Mouse (Mus musculus): ENCODE results near the gene Ndufa8. TPM values are rescaled to one million over a fixed set of nuclear protein-coding genes. Genes with fewer than 3 reads are reported as not detected.

Gene Ndufa8
- polyA plus RNA-seq, 1 experiment = 59.0 TPM

- no peaks in the 10 kb centered on the region for H3K36me3 ChIP-seq (ENCODE audit: control insufficient read depth, insufficient read depth, low read length, poor library complexity, severe bottlenecking)
- no peaks in the 10 kb centered on the region for H3K4me1 ChIP-seq (ENCODE audit: control insufficient read depth, insufficient read depth, low read length)
- H3K27me3 ChIP-seq (ENCODE audit: control insufficient read depth, insufficient read depth, low read length, poor library complexity, severe bottlenecking) = no peaks in the 10 kb centered on the region
- no peaks in the 10 kb centered on the region for H3K9me3 ChIP-seq (replicated peaks; ENCODE audit: control insufficient read depth, insufficient read depth, low read length, poor library complexity, severe bottlenecking)
- no peak overlapping the region for H3K9ac ChIP-seq (ENCODE audit: low read depth, poor library complexity, severe bottlenecking)
- no peak overlapping the region for H3K4me3 ChIP-seq (ENCODE audit: low read depth, low read length)
- H3K27ac ChIP-seq (ENCODE audit: insufficient read depth, low read length) = no peak overlapping the region
- TF ChIP-seq EP300 (IDR thresholded peaks at IDR 0.05; ENCODE audit: insufficient read depth, low read depth, low read length) (no peak), CTCF (IDR thresholded peaks at IDR 0.05; ENCODE audit: low read depth, low read length) (no peak), POLR2A (IDR thresholded peaks at IDR 0.05; ENCODE audit: insufficient read depth, low read length) (no peak)
Observed at GRCm38 (mm10) chr2:36002188-36002587, 47.0 kb downstream of the Ndufa8 start.

GRCm38 (mm10) chr2:36000390-36000789 is 48.8 kb downstream of the Ndufa8 start:
- no peak overlapping the region for H3K27ac ChIP-seq (ENCODE audit: insufficient read depth, low read length)
- no peaks in the 10 kb centered on the region for H3K27me3 ChIP-seq (ENCODE audit: control insufficient read depth, insufficient read depth, low read length, poor library complexity, severe bottlenecking)
- H3K4me3 ChIP-seq (ENCODE audit: low read depth, low read length) = no peak overlapping the region
- no peaks in the 10 kb centered on the region for H3K4me1 ChIP-seq (ENCODE audit: control insufficient read depth, insufficient read depth, low read length)
- no peaks in the 10 kb centered on the region for H3K9me3 ChIP-seq (replicated peaks; ENCODE audit: control insufficient read depth, insufficient read depth, low read length, poor library complexity, severe bottlenecking)
- no peak overlapping the region for H3K9ac ChIP-seq (ENCODE audit: low read depth, poor library complexity, severe bottlenecking)
- H3K36me3 ChIP-seq (ENCODE audit: control insufficient read depth, insufficient read depth, low read length, poor library complexity, severe bottlenecking) = no peaks in the 10 kb centered on the region
- TF ChIP-seq CTCF (IDR thresholded peaks at IDR 0.05; ENCODE audit: low read depth, low read length) (no peak), EP300 (IDR thresholded peaks at IDR 0.05; ENCODE audit: insufficient read depth, low read depth, low read length) (no peak), POLR2A (IDR thresholded peaks at IDR 0.05; ENCODE audit: insufficient read depth, low read length) (no peak)

DNA sequence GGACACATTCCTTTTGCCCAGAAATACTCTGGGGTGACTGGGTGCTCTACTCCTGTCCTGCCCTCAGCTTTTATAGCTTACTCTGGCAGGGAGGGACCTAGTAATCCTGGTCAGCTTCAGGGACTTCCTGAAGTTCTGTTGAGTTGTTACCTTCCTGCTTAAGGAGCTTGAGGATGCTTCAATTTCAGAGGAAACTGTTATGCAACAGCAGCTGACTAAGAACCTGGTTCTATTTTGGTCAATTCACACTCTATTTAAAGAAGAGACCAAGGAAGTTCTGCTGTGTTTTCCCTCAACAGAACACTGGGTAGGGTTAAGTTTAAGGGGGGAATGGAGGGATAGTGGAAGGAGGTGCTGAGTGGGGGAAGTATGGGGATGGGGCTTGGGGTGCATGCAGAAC is 50.0 kb downstream of the Ndufa8 start:
- no peak overlapping the region for H3K4me3 ChIP-seq (ENCODE audit: low read depth, low read length)
- H3K9me3 ChIP-seq (replicated peaks; ENCODE audit: control insufficient read depth, insufficient read depth, low read length, poor library complexity, severe bottlenecking) = no peaks in the 10 kb centered on the region
- no peaks in the 10 kb centered on the region for H3K27me3 ChIP-seq (ENCODE audit: control insufficient read depth, insufficient read depth, low read length, poor library complexity, severe bottlenecking)
- TF ChIP-seq EP300 (IDR thresholded peaks at IDR 0.05; ENCODE audit: insufficient read depth, low read depth, low read length) = no peak
- TF ChIP-seq CTCF (IDR thresholded peaks at IDR 0.05; ENCODE audit: low read depth, low read length) = no peak
- no peak for TF ChIP-seq POLR2A (IDR thresholded peaks at IDR 0.05; ENCODE audit: insufficient read depth, low read length)
- no peak overlapping the region for H3K9ac ChIP-seq (ENCODE audit: low read depth, poor library complexity, severe bottlenecking)
- no peaks in the 10 kb centered on the region for H3K36me3 ChIP-seq (ENCODE audit: control insufficient read depth, insufficient read depth, low read length, poor library complexity, severe bottlenecking)
- H3K4me1 ChIP-seq (ENCODE audit: control insufficient read depth, insufficient read depth, low read length) = no peaks in the 10 kb centered on the region
- H3K27ac ChIP-seq (ENCODE audit: insufficient read depth, low read length) = no peak overlapping the region

- Histone ChIP-seq H3K27ac (ENCODE audit: insufficient read depth, low read length) (no peak overlapping the region), H3K4me3 (ENCODE audit: low read depth, low read length) (no peak overlapping the region), H3K9me3 (replicated peaks; ENCODE audit: control insufficient read depth, insufficient read depth, low read length, poor library complexity, severe bottlenecking) (no peaks in the 10 kb centered on the region), H3K36me3 (ENCODE audit: control insufficient read depth, insufficient read depth, low read length, poor library complexity, severe bottlenecking) (no peaks in the 10 kb centered on the region), H3K9ac (ENCODE audit: low read depth, poor library complexity, severe bottlenecking) (no peak overlapping the region), H3K27me3 (ENCODE audit: control insufficient read depth, insufficient read depth, low read length, poor library complexity, severe bottlenecking) (no peaks in the 10 kb centered on the region), H3K4me1 (ENCODE audit: control insufficient read depth, insufficient read depth, low read length) (no peaks in the 10 kb centered on the region)
- TF ChIP-seq POLR2A (IDR thresholded peaks at IDR 0.05; ENCODE audit: insufficient read depth, low read length) (no peak), CTCF (IDR thresholded peaks at IDR 0.05; ENCODE audit: low read depth, low read length) (no peak), EP300 (IDR thresholded peaks at IDR 0.05; ENCODE audit: insufficient read depth, low read depth, low read length) (no peak)
Observed at GRCm38 (mm10) chr2:35998416-35998815, 50.8 kb downstream of the Ndufa8 start.

GRCm38 (mm10) chr2:35996753-35997152 is 52.5 kb downstream of the Ndufa8 start:
- no peaks in the 10 kb centered on the region for H3K36me3 ChIP-seq (ENCODE audit: control insufficient read depth, insufficient read depth, low read length, poor library complexity, severe bottlenecking)
- H3K9ac ChIP-seq (ENCODE audit: low read depth, poor library complexity, severe bottlenecking) = no peak overlapping the region
- no peak overlapping the region for H3K27ac ChIP-seq (ENCODE audit: insufficient read depth, low read length)
- TF ChIP-seq EP300 (IDR thresholded peaks at IDR 0.05; ENCODE audit: insufficient read depth, low read depth, low read length) (no peak), CTCF (IDR thresholded peaks at IDR 0.05; ENCODE audit: low read depth, low read length) (no peak), POLR2A (IDR thresholded peaks at IDR 0.05; ENCODE audit: insufficient read depth, low read length) (no peak)
- H3K4me3 ChIP-seq (ENCODE audit: low read depth, low read length) = no peak overlapping the region
- no peaks in the 10 kb centered on the region for H3K9me3 ChIP-seq (replicated peaks; ENCODE audit: control insufficient read depth, insufficient read depth, low read length, poor library complexity, severe bottlenecking)
- no peaks in the 10 kb centered on the region for H3K4me1 ChIP-seq (ENCODE audit: control insufficient read depth, insufficient read depth, low read length)
- no peaks in the 10 kb centered on the region for H3K27me3 ChIP-seq (ENCODE audit: control insufficient read depth, insufficient read depth, low read length, poor library complexity, severe bottlenecking)

DNA sequence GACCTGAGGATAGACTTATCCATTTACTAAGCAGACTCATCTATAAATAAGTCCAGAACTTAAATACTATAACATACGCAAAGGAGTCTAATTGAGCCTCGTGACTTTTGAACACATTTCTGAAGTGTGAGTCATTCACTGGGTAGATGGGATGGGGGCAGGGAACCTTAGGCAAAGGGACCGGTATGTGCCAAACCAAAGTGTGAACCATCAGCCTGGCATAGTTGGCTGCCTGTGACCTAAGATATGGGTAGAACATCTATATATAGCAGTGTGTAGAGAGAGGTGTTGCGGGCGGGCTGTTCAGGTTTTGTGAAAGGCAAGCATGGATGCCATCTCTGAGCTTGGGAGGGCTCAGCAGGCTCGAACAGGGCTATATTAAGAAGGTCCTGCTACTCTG is 54.9 kb downstream of the Ndufa8 start:
- no peaks in the 10 kb centered on the region for H3K36me3 ChIP-seq (ENCODE audit: control insufficient read depth, insufficient read depth, low read length, poor library complexity, severe bottlenecking)
- H3K27ac ChIP-seq (ENCODE audit: insufficient read depth, low read length) = no peak overlapping the region
- no peak for TF ChIP-seq EP300 (IDR thresholded peaks at IDR 0.05; ENCODE audit: insufficient read depth, low read depth, low read length)
- peaks cover 2% of the 10 kb centered on the region; the same call in 1 of the 2 replicates for H3K27me3 ChIP-seq (ENCODE audit: control insufficient read depth, insufficient read depth, low read length, poor library complexity, severe bottlenecking)
- H3K9ac ChIP-seq (ENCODE audit: low read depth, poor library complexity, severe bottlenecking) = no peak overlapping the region
- H3K4me3 ChIP-seq (ENCODE audit: low read depth, low read length) = no peak overlapping the region
- no peaks in the 10 kb centered on the region for H3K9me3 ChIP-seq (replicated peaks; ENCODE audit: control insufficient read depth, insufficient read depth, low read length, poor library complexity, severe bottlenecking)
- H3K4me1 ChIP-seq (ENCODE audit: control insufficient read depth, insufficient read depth, low read length) = no peaks in the 10 kb centered on the region
